Mouse (Mus musculus) myocyte (in vitro differentiated cells): Measurements from ENCODE around the gene Tbc1d30.

Experiments
- CEBPB ChIP-seq: IDR thresholded peaks from 2 replicates; pipeline ENCODE4 v1.6.1; 2011; ENCODE audit warnings: mild to moderate bottlenecking, moderate library complexity; ENCODE audit not compliant: poor library complexity, insufficient read depth, severe bottlenecking
- E2F4 ChIP-seq: IDR thresholded peaks from one replicate; pipeline ENCODE4 v1.6.1; 2011; ENCODE audit warnings: mild to moderate bottlenecking, control low read depth, moderate library complexity; ENCODE audit not compliant: insufficient read depth
- MAX ChIP-seq: IDR thresholded peaks from one replicate; pipeline ENCODE4 v1.6.1; 2011; ENCODE audit warnings: low read depth, mild to moderate bottlenecking, control low read depth
- POLR2A ChIP-seq: IDR thresholded peaks from one replicate; pipeline ENCODE4 v1.6.1; 2011; ENCODE audit warnings: low read depth, mild to moderate bottlenecking, control low read depth, moderate library complexity; ENCODE audit not compliant: insufficient read length
- POLR2AphosphoS2 ChIP-seq: IDR thresholded peaks from one replicate; pipeline ENCODE4 v1.6.1; 2011; ENCODE audit warnings: low read depth, control low read depth; ENCODE audit not compliant: insufficient read length

DNA sequence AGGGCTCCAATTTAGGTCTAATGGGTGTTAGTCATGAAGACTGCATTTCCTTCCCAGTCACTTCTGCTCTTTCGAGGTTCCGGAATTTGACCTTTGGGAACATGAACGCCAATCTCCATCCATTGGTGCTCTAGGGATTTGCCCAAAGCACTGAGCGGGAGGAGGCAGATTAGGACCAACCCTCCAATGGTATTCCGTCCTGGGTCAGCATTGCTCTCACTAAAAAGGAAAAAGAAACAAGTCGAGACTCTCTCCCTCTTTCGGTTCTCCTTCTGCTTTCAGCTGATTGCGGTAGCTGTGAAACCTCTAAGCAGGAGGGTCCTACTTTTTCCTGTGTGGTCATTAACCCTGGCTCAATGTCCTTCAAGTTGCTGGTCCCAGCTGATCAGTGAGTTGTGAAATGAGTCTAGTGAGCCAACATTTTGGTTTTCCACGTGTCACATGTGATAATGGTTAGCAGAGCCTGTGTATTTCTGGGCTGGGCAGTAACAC lies 14.7 kb upstream of the Tbc1d30 start:
- TF ChIP-seq POLR2A (no peak), CEBPB (0 out of 2 replicates have a peak, but pooled peaks have one; percentile 14), E2F4 (no peak), MAX (no peak), POLR2AphosphoS2 (no peak)
